Mouse (Mus musculus): ENCODE results near the gene Cdrt4. TPM values are rescaled to one million over a fixed set of nuclear protein-coding genes. Genes with fewer than 3 reads are reported as not detected.

The Cdrt4 gene
- polyA plus RNA-seq, 1 experiment = not detected

GRCm38 (mm10) chr11:63040002-63040661, 89.1 kb downstream of the Cdrt4 start:
- no peak overlapping the region for H3K4me3 ChIP-seq (ENCODE audit: insufficient read depth, low read length)

More at GRCm38 (mm10) chr11:63040002-63040661, 89.1 kb downstream of the Cdrt4 start:
- Histone ChIP-seq H3K27ac (ENCODE audit: insufficient read depth, low read length) (no peak overlapping the region), H3K4me1 (ENCODE audit: control insufficient read depth, insufficient read depth, low read length) (no peaks in the 10 kb centered on the region; the same call in 1 of the 2 replicates)
- TF ChIP-seq CTCF (IDR thresholded peaks at IDR 0.05; ENCODE audit: extremely low read depth, insufficient read depth, low read length) (no peak), POLR2A (IDR thresholded peaks at IDR 0.05; ENCODE audit: extremely low read depth, insufficient read depth, low read length) (no peak)

Other genes with a start within 250 kb of the Cdrt4 start
- 13.2 and 13.6 TPM in 2 replicates for gene Zfp287, start 219.3 kb upstream of the Cdrt4 start, polyA plus RNA-seq (2012; rRNA removed)
- not detected in 2 replicates for gene Gm10428, start 198.1 kb upstream of the Cdrt4 start, polyA plus RNA-seq (2012; rRNA removed)
- gene Zfp286, start 161.7 kb upstream of the Cdrt4 start, polyA plus RNA-seq (2012; rRNA removed) = 19.6 and 22.4 TPM in 2 replicates
- 1.6 TPM in 2 replicates for gene Trim16, start 131.0 kb upstream of the Cdrt4 start, polyA plus RNA-seq (2012; rRNA removed)
- gene Fbxw10, start 104.1 kb upstream of the Cdrt4 start, polyA plus RNA-seq (2012; rRNA removed) = 0.58 and 0.93 TPM in 2 replicates
- 30.2 and 32.8 TPM in 2 replicates for gene Tvp23b, start 71.7 kb upstream of the Cdrt4 start, polyA plus RNA-seq (2012; rRNA removed)
- gene Tekt3, start 110.5 kb downstream of the Cdrt4 start, polyA plus RNA-seq (2012; rRNA removed) = not detected in 2 replicates
- 21.8 and 22.2 TPM in 2 replicates for gene Pmp22, start 177.8 kb downstream of the Cdrt4 start, polyA plus RNA-seq (2012; rRNA removed)

Measured in cortical plate, adult 2 months (tissue).